Mouse (Mus musculus): ENCODE measurements around the gene F3.

DNA sequence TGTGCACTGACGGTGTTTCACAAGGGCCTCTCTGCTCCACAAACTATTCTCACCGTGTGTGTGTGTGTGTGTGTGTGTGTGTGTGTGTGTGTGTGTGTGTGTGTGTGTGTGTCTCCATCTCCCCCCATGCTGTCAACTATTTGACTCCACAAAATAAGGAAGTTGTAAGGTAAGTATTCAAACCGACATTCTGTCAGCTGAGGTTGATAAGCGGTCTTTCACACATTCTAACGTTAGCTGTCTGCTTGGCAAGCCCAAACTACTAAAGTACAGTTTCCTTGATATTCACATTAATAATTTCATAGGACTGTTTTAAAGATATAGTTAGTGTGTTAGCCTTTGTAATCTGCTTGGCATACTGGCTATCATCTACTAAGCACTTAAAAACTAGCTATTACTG is 43.5 kb downstream of the F3 start:
- TF ChIP-seq CTCF (IDR thresholded peaks at IDR 0.05; ENCODE audit: control insufficient read depth, insufficient read depth, insufficient read length) (no peak), USF1 (IDR thresholded peaks at IDR 0.05; ENCODE audit: low read depth) (no peak), MAX (IDR thresholded peaks at IDR 0.05) (no peak), CEBPB (IDR thresholded peaks at IDR 0.05; ENCODE audit: low read depth) (no peak), MYOD1 (IDR thresholded peaks at IDR 0.05; ENCODE audit: control insufficient read depth, insufficient read length, low read depth) (no peak), MYOG (IDR thresholded peaks at IDR 0.05; ENCODE audit: control insufficient read depth, extremely low read depth, insufficient read length) (no peak), FOSL1 (IDR thresholded peaks at IDR 0.05; ENCODE audit: insufficient read depth, low read length, poor library complexity, severe bottlenecking) (no peak)
